Mouse (Mus musculus) spleen, embryonic (tissue): ENCODE results near the gene Nisch.

ENCODE experiments used
- CTCF ChIA-PET: fragments of 350-600 bp; sonication (Branson Sonifier 250); formaldehyde crosslinking; loops from one replicate; lab custom pipeline; 2022; lab: Charles Lee

The Nisch gene

DNA sequence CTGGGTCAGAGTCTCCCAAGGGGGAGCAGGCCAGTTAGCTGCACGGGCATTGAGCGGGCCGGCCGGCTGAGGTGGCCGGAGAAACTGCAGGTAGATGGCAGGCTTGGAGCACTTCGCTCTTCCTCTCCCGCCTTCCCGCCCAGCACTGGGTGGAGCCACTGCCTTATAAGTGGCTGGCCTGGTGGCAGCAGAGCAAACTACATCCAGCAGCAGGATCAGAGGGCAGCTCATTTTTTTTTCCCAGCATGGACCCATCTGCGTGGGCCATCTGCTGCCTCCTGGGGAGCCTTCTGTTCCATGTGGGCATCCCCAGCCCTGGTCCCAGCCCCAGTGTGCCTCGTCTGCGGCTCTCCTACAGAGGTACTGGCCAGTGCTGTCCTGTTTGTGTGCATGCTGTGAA lies 920 bp upstream of the Nisch start, which contains the start of gene Sema3g:
Gene Sema3g, plus strand, starts transcription at position 195 of the 400 bp plus-strand sequence.
- CTCF ChIA-PET: interaction anchor here (2.4 kb wide), 1 partner anchor 13 kb away, joined by 12 read pairs; no protein-coding TSS in a partner anchor

- CTCF ChIA-PET: interaction anchor here (0.7 to 1.1 kb wide), 3 partner anchors 17 to 1117 kb away, joined by 3 to 6 read pairs (median 3); no protein-coding TSS in a partner anchor
These were observed 1.4 kb downstream of the Nisch start for GRCm38 (mm10) chr14:31215157-31216002.

DNA sequence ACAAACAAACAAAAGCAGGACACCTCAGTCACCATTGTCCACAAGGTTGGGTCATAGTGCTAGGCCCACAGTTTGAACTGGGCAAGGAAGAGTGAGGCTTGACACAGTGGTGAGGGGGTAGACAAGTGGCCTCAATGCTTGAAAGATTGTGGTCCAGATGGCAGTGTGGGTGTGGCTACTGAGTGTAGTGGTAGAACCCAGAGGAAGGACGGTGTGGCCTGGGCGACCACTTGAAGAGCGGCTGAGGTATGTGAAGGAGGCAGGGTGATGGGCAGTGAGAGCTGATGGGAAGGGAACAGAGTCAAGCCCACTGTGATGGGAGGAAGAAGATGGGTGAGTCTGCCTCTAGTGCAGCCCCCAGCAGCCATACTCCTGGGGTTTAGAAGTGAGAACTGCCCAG lies 2.1 kb downstream of the Nisch start:
- CTCF ChIA-PET: interaction anchor here (0.7 to 1.1 kb wide), 2 partner anchors 110 to 1116 kb away, joined by 3 to 6 read pairs; no protein-coding TSS in a partner anchor

GRCm38 (mm10) chr14:31213868-31214267 lies 2.9 kb downstream of the Nisch start:
- CTCF ChIA-PET: no interaction called here

GRCm38 (mm10) chr14:31212499-31212898 lies 4.2 kb downstream of the Nisch start:
- CTCF ChIA-PET: no interaction called here

- CTCF ChIA-PET: no interaction called here
These were observed 4.9 kb downstream of the Nisch start for GRCm38 (mm10) chr14:31211854-31212253.

DNA sequence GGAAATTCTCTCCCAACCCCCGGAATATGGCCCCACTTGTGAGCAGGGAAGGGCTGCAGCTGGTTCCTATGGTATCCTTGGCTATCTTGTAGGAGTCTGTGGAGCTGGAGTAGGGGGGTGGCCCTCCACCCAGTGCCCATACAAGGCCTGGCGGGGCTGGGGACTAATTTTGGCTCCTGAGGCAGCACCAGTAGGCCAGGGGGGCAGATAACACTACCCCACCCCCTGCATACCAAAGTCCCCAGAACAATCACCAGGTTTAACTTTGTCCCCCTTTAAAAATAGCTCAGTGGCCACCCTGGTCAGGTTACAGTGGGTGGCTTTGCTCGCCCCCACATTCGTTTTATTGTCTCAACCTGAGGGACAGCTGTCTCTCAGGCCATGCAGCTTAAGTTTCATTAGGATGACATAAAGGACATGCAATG lies 7.6 kb downstream of the Nisch start:
- CTCF ChIA-PET: interaction anchor here (1.0 kb wide), 1 partner anchor 15 kb away, joined by 5 read pairs; no protein-coding TSS in a partner anchor

DNA sequence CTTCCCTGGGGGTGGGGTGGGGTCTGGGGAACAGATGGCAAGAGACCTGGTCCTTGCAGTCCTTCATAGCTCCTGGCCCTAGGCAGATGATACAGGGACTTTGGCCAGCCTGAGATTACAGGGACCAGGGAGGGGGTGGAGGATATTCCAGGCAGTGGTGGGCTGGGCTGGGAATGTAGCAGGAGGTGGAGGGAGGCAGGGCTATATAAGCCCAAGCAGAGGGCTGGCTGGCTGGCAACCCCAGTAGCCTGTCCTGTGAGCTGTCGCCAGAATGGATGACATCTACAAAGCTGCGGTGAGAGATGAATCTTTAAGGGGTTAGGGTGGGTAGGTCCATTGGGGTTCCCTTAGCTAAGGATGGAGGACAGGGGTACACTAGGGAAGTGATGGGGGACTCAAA lies 8.7 kb downstream of the Nisch start, which contains the start of gene Tnnc1:
Gene Tnnc1, plus strand, starts transcription at position 229 of the 400 bp plus-strand sequence.
- CTCF ChIA-PET: interaction anchor here (0.6 to 0.7 kb wide), 2 partner anchors 11 to 399 kb away, joined by 3 to 6 read pairs; no protein-coding TSS in a partner anchor

DNA sequence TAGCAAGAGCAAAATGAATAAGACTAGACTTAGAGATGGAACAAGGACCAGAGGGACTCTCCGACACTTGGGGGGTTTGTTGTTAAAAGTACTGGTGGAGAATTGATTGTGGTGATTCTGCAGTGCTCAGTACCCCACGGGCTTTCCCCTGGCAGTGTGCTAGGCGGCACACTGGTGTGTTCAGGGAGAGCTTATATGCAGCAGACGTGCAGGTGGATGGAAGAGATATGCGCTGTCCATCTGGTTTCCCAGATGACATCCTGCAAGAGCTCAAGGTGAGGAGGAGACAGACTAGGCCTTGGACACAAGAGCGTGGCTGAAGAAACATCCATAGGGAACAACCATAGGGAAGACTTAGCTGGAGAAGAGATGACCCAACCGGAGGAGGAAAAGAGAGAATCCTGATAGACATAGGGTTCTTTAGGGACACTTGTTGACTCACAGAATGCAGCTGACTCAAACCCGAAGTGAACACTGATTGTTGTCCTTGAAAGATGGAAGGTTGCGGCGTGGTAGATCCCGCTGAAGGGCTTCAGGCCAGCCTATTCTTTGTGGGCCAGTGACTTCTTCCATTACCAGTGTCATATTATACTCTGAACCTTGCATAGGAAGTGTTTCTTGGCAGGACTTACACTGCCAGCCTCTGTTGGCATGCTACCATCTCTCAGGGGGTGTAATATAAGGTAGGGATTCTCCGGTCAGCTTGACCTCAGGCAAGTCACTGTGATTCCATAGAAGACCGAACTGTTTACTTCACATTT lies 9.5 kb downstream of the Nisch start:
- CTCF ChIA-PET: interaction anchor here (0.6 to 0.7 kb wide), 2 partner anchors 193 to 400 kb away, joined by 3 to 6 read pairs; no protein-coding TSS in a partner anchor

DNA sequence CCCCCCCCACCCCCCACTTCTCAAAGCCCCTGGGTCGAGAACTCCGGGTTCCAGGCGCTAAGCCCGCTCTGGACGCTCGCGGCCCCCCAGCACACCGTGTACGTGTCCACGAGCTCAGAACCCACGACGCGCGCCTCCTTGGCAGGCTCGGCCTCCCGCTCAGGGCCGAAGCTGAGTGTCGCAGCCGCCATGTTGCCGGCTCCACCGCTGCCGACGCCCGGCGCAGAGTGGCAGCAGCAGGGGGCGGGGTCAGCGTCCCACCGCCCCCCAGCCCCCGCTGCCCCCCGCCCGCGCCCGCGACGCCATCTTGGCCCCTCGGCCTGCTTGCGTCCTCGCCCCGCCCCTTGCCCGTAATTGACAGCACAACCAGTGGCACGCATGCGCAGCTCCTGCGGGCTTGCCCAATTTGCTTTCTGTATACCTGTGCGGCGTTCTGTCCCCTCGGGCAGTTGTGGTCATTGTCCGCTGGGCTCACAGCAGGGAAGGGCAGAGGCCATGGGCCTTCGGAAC lies 10.2 kb downstream of the Nisch start:
- CTCF ChIA-PET: no interaction called here

DNA sequence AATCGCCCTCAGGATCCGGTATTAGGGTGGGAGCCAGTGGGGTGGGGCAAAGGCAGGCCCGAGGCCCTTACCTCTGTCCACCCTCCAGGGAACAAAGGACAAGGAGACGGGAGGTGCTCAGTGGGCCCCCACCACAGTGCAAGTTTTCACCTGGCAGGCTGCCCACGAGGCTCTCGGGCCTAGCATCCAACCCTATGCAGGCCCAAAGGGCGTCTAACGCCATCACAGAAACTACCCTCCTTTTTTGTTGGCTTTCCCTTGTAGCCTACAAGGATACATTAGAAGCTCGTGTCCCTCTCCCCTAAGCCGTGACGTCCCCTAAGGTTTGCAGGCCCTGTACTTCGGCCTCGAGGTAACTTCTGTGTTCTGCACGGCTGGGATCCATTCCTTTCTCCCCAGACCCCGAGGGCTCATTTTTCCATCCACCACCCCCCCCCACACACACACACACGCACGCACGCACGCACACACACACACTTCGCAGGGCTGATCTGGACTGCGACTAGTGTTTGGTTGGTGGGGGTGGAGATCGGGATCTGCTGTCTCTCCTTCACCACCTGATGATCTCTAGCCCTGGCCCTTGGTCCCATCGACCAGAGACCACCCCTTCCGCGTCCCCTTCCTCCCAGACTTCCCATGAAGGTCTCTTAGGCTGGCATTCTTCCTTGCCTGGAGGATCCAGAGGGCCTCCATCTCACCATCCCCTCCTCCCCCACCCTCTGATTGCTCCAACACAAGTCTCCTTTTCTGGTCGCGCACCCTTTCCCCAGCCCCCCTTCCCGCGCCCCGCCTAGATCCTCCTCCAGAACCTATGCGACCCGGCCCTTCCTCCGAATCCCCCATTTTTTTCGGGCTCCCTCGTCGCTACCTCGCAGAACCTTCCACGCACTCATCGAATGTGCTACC lies 10.9 kb downstream of the Nisch start:
- CTCF ChIA-PET: no interaction called here

DNA sequence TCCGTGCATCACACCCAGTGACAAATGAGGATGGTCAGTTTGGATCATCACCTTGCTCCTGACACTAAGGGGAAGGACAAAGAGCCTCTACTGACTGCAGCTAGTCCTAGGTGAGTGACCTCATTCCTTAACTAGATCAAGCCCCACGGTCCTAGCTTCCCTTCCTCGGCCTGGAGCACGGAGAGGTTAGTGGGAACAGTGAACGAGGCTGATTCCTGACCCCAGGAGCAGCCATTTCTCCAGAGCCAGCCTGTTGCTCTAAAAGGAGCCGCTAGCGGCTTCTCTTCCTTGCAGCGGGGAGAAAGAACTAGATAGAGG lies 11.5 kb downstream of the Nisch start:
- CTCF ChIA-PET: no interaction called here

GRCm38 (mm10) chr14:31204844-31205243 lies 11.9 kb downstream of the Nisch start:
- CTCF ChIA-PET: no interaction called here

GRCm38 (mm10) chr14:31200038-31200437 lies 16.7 kb downstream of the Nisch start:
- CTCF ChIA-PET: interaction anchor here (0.7 kb wide), 1 partner anchor 68 kb away, joined by 3 read pairs; no protein-coding TSS in a partner anchor

GRCm38 (mm10) chr14:31199599-31199998 lies 17.1 kb downstream of the Nisch start:
- CTCF ChIA-PET: interaction anchor here (0.7 kb wide), 1 partner anchor 68 kb away, joined by 3 read pairs; no protein-coding TSS in a partner anchor

GRCm38 (mm10) chr14:31197547-31198516 lies 18.9 kb downstream of the Nisch start:
- CTCF ChIA-PET: interaction anchor here (0.6 to 0.7 kb wide), 2 partner anchors 10 to 619 kb away, joined by 3 to 6 read pairs; partner anchors contain the start of gene Tnnc1

DNA sequence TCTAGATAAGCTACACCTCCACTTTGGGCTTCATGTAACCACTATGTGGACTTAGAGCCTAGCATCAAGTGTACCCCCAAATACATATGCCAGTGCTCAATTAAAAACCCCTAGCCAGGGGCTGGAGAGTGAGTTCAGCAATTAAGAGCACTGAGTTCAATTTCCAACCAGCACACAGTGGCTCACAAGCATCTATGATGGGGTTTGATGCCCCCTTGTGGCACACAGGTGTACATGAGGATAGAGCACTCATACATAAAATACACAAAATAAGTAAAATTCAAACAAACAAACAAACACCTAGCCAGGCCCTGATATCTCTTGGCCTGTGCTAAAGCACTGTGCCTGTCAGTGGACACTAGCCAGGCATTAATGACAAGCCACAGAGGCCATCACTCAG lies 20.8 kb downstream of the Nisch start:
- CTCF ChIA-PET: no interaction called here

DNA sequence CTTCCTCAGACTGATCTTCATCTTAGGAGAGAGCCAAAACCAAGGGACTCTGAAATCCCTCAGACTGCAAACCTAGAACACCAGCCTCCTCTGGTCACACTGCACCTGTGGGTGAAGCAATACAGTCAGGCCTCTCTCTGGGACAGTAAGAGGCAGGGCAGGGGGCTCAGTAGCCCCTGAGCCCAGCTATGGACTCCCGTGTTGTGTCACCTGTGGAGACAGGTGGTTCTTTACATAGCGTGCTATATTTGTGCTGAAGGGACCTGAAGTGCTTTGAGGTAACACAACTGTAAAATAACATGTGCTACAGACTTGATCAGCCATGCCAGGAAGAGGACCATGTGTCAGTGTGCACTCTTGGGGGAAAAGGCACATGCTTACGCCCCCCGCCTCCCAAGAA lies 21.2 kb downstream of the Nisch start:
- CTCF ChIA-PET: no interaction called here

DNA sequence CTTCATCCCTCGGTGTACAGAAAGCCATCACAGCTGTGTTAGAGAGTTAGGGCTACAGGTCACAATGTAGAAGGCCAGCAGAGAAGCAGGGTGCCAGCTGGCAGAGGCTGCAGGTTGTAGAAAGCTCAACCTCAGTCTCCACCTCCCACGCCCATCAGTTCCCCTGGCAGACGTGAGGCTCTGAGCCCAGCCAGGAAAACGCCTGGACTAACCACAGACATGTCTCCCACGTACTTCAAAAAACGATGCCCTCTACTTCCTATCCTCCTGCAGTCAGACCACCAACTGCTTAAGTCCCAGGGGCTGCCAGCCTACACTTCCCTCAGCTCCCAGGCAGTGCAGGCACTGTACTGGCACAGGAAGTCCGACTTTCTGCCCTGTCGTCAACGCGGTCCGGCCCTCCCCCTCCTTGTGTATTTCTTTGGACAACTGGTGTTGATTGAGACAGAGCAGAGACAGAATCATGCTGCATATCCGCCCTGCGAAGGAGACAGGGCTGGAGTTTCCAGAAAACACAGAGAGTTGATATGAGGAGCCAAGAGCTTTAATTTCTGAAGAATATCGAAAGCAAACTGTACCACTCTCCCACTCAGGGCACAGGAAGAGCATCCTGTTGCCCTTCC lies 21.7 kb downstream of the Nisch start:
- CTCF ChIA-PET: no interaction called here
